ENCODE assay signal across 13 mouse cellular contexts in the genomic region with DNA sequence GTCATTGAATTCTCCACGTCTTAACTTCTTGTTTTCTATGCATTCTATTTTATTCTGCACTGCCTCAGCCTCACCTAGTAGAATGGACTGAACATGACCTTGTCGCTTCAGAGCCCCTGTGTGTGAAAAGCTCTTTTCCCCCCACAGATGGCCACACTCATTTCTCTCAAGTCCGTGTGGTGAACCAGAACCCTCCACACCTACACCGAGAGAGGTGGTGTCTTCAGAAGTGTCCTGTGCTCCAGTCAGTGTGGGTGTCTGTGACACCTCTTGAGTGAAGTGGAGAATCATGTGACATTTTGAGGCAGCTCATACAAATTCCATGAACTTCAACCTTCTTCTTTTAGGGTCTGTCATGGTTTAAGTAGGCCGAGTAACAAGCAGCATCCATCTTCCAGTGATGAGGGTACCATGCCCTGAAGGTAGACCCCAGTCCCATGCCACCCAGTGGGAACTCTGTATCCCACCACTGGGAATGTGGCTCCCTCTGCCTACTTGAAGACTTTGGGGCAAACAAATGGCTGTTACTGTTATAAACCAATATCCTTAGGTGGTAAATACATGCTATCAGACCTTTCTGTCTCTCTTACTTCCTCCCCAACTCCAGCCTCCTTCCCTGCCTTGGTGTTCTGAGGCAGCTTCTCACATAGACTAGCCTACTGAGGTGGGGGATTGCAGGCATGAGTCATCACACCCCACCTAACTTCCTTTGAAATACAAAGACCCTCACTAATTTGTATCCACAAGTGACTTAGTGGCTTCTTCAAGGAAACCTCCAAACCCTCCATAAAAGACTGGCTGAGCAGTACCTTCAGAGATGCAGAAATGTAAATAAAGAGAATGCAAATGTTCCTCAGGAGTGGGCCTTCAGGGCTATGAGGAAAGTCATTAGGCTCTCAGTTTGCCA.
"Had no signal": no experiment of that assay in that cellular context is flagged by ENCODE, and none has a peak within 500 bp of the region (broad histone marks: within the 10 kb centered on the region; RNA-seq: fewer than 3 reads in every experiment).

No protein-coding gene starts in this region.

- H3K9me3 ChIP-seq: limb, embryonic 12.5 days; neural tube, embryonic 12.5 days had no signal

- DNase-seq: kidney, adult 11 months; kidney, postnatal 10 days; kidney, postnatal 4 days; lung, embryonic 14.5 days; lung, postnatal 14 days; midbrain, embryonic 14.5 days; spleen, adult 18-20 months; thymus, postnatal 4 days had no signal

- H3K27me3 ChIP-seq: limb, embryonic 12.5 days; neural tube, embryonic 12.5 days had no signal

- H3K9ac ChIP-seq: limb, embryonic 12.5 days; lung, embryonic 14.5 days; neural tube, embryonic 12.5 days had no signal

- H3K4me1 ChIP-seq: neural tube, embryonic 12.5 days had no signal

- H3K4me2 ChIP-seq: limb, embryonic 12.5 days; lung, embryonic 14.5 days; neural tube, embryonic 12.5 days had no signal

- H3K36me3 ChIP-seq: limb, embryonic 12.5 days; neural tube, embryonic 12.5 days had no signal

- H3K27ac ChIP-seq: layer of hippocampus, adult 2 months; limb, embryonic 12.5 days; neural tube, embryonic 12.5 days; stomach, postnatal 0 days had no signal

- H3K4me3 ChIP-seq: layer of hippocampus, adult 2 months; limb, embryonic 12.5 days; myocyte; neural tube, embryonic 12.5 days had no signal
